Mouse (Mus musculus): ENCODE data around the gene Gjb1.

DNA sequence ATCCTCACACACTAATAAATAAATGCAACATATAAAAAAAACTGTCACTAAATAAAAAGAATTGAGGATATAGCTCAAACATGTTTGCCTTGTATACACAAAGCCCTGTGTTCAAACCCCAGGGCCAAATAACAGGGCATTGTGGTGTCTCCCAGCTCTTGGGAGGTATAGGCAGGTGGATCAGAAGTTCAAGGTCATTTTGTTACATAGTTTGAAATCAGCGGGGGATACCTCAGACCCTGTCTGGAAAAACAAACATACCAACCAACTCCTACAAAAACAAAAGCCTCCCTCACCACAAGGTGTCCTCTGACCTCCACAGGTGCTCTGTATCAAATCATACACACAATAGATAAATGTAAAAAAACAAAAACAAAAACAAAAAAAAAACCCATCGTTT lies 18.2 kb downstream of the Gjb1 start:
- TF ChIP-seq CTCF (IDR thresholded peaks at IDR 0.05; ENCODE audit: insufficient read depth, low read depth, low read length) (no peak), POLR2A (IDR thresholded peaks at IDR 0.05; ENCODE audit: insufficient read depth, low read depth, low read length) (no peak)
